Mouse (Mus musculus) neural tube, embryonic 15.5 days (tissue): ENCODE results near the gene Gas6. TPM values are rescaled to one million over a fixed set of nuclear protein-coding genes. Genes with fewer than 3 reads are reported as not detected.

Experiments used
- ATAC-seq: fragments of 200-750 bp; cut with Nextera tagmentation; 2 replicates; pipeline ENCODE4 v1.8.0; 2017; ENCODE audit warnings: mild to moderate bottlenecking, moderate TSS enrichment, moderate library complexity; ENCODE audit not compliant: low FRiP score
- H3K27ac ChIP-seq: fragments of 300-500 bp; sonication (generic); replicated peaks from 2 replicates; pipeline ENCODE4 v1.5.1; 2015; ENCODE audit warnings: mild to moderate bottlenecking, inconsistent platforms
- H3K27me3 ChIP-seq: fragments of 300-500 bp; sonication (generic); replicated peaks from 2 replicates; pipeline ENCODE4 v1.6.1; 2015; ENCODE audit warnings: inconsistent platforms
- H3K36me3 ChIP-seq: fragments of 300-500 bp; sonication (generic); 2 replicates; pipeline ENCODE4 v1.6.1; 2015; ENCODE audit warnings: inconsistent platforms
- H3K4me1 ChIP-seq: fragments of 300-500 bp; sonication (generic); 2 replicates; pipeline ENCODE4 v1.6.1; 2015; ENCODE audit warnings: inconsistent platforms
- H3K4me2 ChIP-seq: fragments of 300-500 bp; sonication (generic); 2 replicates; pipeline ENCODE4 v1.6.1; 2015; ENCODE audit warnings: inconsistent platforms, mild to moderate bottlenecking, moderate library complexity
- H3K4me3 ChIP-seq: fragments of 300-500 bp; sonication (generic); replicated peaks from 2 replicates; pipeline ENCODE4 v1.5.1; 2015; ENCODE audit warnings: mild to moderate bottlenecking, inconsistent platforms
- H3K9ac ChIP-seq: fragments of 300-500 bp; sonication (generic); replicated peaks from 2 replicates; pipeline ENCODE4 v1.6.1; 2015; ENCODE audit warnings: mild to moderate bottlenecking, inconsistent platforms
- H3K9me3 ChIP-seq: fragments of 300-500 bp; sonication (generic); replicated peaks from 2 replicates; pipeline ENCODE4 v1.6.1; 2016; ENCODE audit warnings: inconsistent platforms
- WGBS: fragments of 180-500 bp; shearing (Covaris S2); methylation state at CpG from one replicate; pipeline ENCODE4 v1.1.7; 2015; ENCODE audit warnings: mixed read lengths; 5-methylcytosine and 5-hydroxymethylcytosine counted together
- polyA plus RNA-seq: library from polyadenylated mRNA; unstranded; fragments of >200 nt; fragmentation: Nextera tagmentation; extraction: Ambion mirVana; gene quantifications from 2 replicates; pipeline ENCODE4 v1.2.1, GENCODE M21; 2015

Gas6 gene
- polyA plus RNA-seq, 1 experiment from 2014 or later, result 59.1 TPM

DNA sequence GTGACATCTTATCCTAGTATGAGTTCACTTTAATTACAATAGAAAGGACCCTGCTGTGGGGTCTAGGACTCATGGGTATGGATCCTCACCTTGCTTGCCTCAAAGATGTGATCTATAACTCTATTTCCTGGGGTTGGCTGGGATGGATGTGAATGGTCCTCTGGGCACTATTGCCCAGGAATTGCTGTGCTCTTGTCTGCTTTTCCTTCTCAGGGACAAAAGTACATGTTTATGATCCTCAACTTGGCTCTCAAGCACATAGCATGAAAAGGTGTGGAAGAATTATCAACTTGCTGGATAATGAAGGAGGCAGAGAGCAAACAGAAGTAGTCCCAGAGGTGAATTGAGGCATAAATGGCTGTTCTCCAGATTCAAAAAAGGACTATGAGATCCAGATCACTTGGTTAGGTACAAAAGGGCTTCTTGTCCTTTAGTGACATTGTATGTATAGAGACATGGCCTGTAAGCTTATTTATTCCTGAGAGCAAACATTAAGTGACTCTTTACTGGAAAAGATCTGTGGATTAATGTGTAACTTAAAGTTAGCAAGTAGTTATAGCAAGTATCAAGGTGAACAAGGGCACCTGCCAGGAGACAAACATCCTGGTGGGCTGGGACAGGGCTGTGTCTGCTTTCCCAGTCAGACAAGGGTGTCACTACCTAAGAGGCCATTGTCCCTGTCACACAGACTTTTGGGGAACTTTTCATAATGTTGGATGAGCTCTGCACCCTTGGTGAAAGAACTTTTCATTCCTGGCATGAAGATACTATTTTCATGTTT is 10.8 kb upstream of the Gas6 start:
- Histone ChIP-seq H3K4me1 (no peaks in the 10 kb centered on the region), H3K36me3 (no peaks in the 10 kb centered on the region), H3K9me3 (no peaks in the 10 kb centered on the region), H3K4me2 (no peak overlapping the region), H3K27me3 (no peaks in the 10 kb centered on the region), H3K27ac (no peak overlapping the region), H3K9ac (no peak overlapping the region), H3K4me3 (no peak overlapping the region)
- no peak for ATAC-seq

GRCm38 (mm10) chr8:13503936-13504606 is 9.8 kb upstream of the Gas6 start:
- no peak overlapping the region for H3K4me3 ChIP-seq
- H3K9me3 ChIP-seq, result no peaks in the 10 kb centered on the region
- WGBS, result 84% methylated on average over 8 of the region's 8 CpGs
- H3K27me3 ChIP-seq, result no peaks in the 10 kb centered on the region
- no peaks in the 10 kb centered on the region for H3K36me3 ChIP-seq
- no peak overlapping the region for H3K9ac ChIP-seq
- no peak overlapping the region for H3K27ac ChIP-seq
- no peaks in the 10 kb centered on the region for H3K4me1 ChIP-seq
- no peak for ATAC-seq
- H3K4me2 ChIP-seq, result no peak overlapping the region

DNA sequence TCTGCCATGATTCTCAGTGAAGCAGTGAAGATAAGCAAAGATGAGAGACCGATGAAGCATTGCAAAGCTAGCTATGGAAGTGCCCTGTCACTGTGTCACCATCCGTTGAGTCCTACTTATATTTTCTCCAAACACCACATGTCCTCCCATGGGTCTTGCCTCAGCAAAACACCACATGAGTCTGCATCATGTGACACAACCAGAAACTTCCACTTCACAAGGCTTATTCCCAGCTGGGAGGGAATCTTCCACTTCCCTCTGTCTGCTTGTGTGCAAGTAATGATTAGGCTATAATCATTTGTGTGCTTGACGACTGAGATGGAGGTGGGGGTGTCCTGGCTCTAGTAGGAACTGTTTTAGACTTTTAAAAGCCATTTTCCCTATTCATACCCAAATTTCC is 6.9 kb upstream of the Gas6 start:
- Histone ChIP-seq H3K4me3 (no peak overlapping the region), H3K9me3 (no peaks in the 10 kb centered on the region), H3K36me3 (no peaks in the 10 kb centered on the region), H3K9ac (no peak overlapping the region), H3K27ac (no peak overlapping the region), H3K4me1 (no peaks in the 10 kb centered on the region), H3K27me3 (no peaks in the 10 kb centered on the region), H3K4me2 (no peak overlapping the region)
- 77% methylated on average over 3 of the region's 3 CpGs for WGBS
- ATAC-seq, result no peak

DNA sequence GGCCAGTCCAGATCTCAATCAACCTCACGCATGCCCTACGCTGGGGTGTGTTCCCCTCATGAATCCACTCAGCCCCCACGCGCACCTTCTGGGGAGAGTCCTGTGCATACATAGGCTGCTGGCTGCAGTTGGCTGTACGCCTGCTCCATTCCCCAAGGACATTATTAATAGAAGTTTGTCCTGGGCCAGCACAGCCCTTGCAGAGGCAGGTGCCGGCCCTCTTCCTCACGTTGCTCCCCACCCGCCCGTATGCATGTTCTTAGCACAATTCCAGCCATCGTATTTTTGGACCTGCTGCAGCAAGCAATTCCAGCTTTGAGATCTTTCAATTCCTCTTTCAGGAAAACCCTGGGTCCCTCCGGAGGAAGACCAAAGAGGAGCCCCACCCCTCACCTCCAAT is 1.3 kb downstream of the Gas6 start:
- Histone ChIP-seq H3K4me1 (peaks cover 32% of the 10 kb centered on the region), H3K9me3 (no peaks in the 10 kb centered on the region), H3K27me3 (0 out of 2 replicates have a peak, but pooled peaks cover 17% of the 10 kb centered on the region), H3K4me2 (peak overlapping the region; percentile 80), H3K36me3 (no peaks in the 10 kb centered on the region), H3K4me3 (peak overlapping the region; percentile 56), H3K9ac (no peak overlapping the region), H3K27ac (no peak overlapping the region)
- 55% methylated on average over 11 of the region's 11 CpGs for WGBS
- ATAC-seq, result no peak

GRCm38 (mm10) chr8:13492198-13492995 is 1.9 kb downstream of the Gas6 start:
- H3K9ac ChIP-seq, result no peak overlapping the region
- peak overlapping the region; percentile 80 for H3K4me2 ChIP-seq
- ATAC-seq, result no peak
- peaks cover 32% of the 10 kb centered on the region for H3K4me1 ChIP-seq
- H3K9me3 ChIP-seq, result no peaks in the 10 kb centered on the region
- no peak overlapping the region for H3K27ac ChIP-seq
- H3K36me3 ChIP-seq, result no peaks in the 10 kb centered on the region
- no peak overlapping the region for H3K4me3 ChIP-seq
- 0 out of 2 replicates have a peak, but pooled peaks cover 17% of the 10 kb centered on the region for H3K27me3 ChIP-seq
- WGBS, result 55% methylated on average over 9 of the region's 9 CpGs

DNA sequence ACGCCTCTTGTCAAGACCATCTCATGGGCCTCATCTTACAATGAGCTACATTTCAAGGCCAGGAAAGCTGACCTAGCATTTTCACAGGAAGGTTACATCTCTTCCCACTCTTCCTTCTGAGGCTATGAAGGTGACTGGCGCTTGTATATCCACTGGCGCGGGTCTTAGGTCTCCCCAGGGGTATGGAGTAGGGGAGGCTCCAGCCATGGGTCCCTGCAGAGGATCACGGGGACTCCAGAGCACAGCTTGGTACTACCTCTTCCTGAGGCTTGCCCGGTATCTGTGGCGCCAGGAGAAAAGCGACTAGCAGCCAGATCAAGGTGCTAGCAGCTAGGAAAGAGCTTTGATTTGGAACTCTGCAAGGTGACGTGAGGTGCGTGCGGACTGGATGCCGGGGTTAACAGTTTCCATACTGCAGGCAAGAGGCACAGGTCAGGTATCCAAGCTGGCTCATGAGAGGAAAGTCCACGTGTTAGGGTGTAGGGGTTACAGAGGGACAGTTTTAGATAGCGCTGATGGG is 2.7 kb downstream of the Gas6 start:
- peaks cover 32% of the 10 kb centered on the region for H3K4me1 ChIP-seq
- no peaks in the 10 kb centered on the region for H3K9me3 ChIP-seq
- no peak overlapping the region for H3K27ac ChIP-seq
- no peak for ATAC-seq
- no peak overlapping the region for H3K4me3 ChIP-seq
- 0 out of 2 replicates have a peak, but pooled peaks cover 17% of the 10 kb centered on the region for H3K27me3 ChIP-seq
- no peaks in the 10 kb centered on the region for H3K36me3 ChIP-seq
- H3K4me2 ChIP-seq, result no peak overlapping the region
- H3K9ac ChIP-seq, result no peak overlapping the region
- 89% methylated on average over 14 of the region's 14 CpGs for WGBS

- H3K36me3 ChIP-seq, result no peaks in the 10 kb centered on the region
- ATAC-seq, result no peak
- no peak overlapping the region for H3K9ac ChIP-seq
- H3K4me2 ChIP-seq, result no peak overlapping the region
- H3K9me3 ChIP-seq, result no peaks in the 10 kb centered on the region
- H3K4me3 ChIP-seq, result no peak overlapping the region
- 0 out of 2 replicates have a peak, but pooled peaks cover 11% of the 10 kb centered on the region for H3K27me3 ChIP-seq
- H3K4me1 ChIP-seq, result peaks cover 32% of the 10 kb centered on the region
- no peak overlapping the region for H3K27ac ChIP-seq
- 42% methylated on average over 13 of the region's 13 CpGs for WGBS
These were observed 4.0 kb downstream of the Gas6 start for GRCm38 (mm10) chr8:13489986-13490910.

- no peak overlapping the region for H3K27ac ChIP-seq
- no peak overlapping the region for H3K4me3 ChIP-seq
- H3K4me1 ChIP-seq, result peaks cover 32% of the 10 kb centered on the region
- 0 out of 2 replicates have a peak, but pooled peaks cover 7% of the 10 kb centered on the region for H3K27me3 ChIP-seq
- H3K9ac ChIP-seq, result no peak overlapping the region
- 90% methylated on average over 3 of the region's 3 CpGs for WGBS
- H3K9me3 ChIP-seq, result no peaks in the 10 kb centered on the region
- peaks cover 4% of the 10 kb centered on the region; the same call in 1 of the 2 replicates for H3K36me3 ChIP-seq
- ATAC-seq, result no peak
- no peak overlapping the region for H3K4me2 ChIP-seq
These were observed 4.9 kb downstream of the Gas6 start for GRCm38 (mm10) chr8:13489351-13489750.

DNA sequence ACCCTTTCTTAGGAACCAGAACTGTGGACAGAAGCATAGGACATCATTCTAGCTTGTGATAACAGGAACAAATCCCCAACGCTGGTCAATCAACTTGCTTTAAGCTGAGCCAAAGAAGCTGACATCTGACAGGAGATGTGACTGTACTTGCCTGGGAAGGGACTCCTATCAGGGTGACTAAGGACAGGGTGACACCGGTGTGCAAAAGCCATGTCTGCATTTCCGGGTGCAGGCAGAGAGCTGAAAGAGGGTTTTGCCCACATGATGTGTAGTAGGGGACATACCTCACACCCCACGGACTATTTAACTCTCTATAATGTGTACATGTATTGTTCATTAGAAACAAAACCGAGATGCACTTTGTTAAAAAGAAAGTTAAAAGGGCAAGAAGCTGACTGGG is 11.1 kb downstream of the Gas6 start:
- Histone ChIP-seq H3K4me2 (no peak overlapping the region), H3K27ac (no peak overlapping the region), H3K4me1 (no peaks in the 10 kb centered on the region), H3K9me3 (no peaks in the 10 kb centered on the region), H3K27me3 (no peaks in the 10 kb centered on the region), H3K4me3 (no peak overlapping the region), H3K36me3 (peaks cover 23% of the 10 kb centered on the region), H3K9ac (no peak overlapping the region)
- ATAC-seq, result no peak
- 87% methylated on average over 5 of the region's 5 CpGs for WGBS

- 80% methylated on average over 2 of the region's 2 CpGs for WGBS
These were observed 12.0 kb downstream of the Gas6 start for GRCm38 (mm10) chr8:13482101-13482801.

More at GRCm38 (mm10) chr8:13482101-13482801, 12.0 kb downstream of the Gas6 start:
- no peak overlapping the region for H3K27ac ChIP-seq
- ATAC-seq, result no peak
- no peaks in the 10 kb centered on the region for H3K27me3 ChIP-seq
- peaks cover 29% of the 10 kb centered on the region for H3K36me3 ChIP-seq
- no peaks in the 10 kb centered on the region for H3K9me3 ChIP-seq
- no peaks in the 10 kb centered on the region for H3K4me1 ChIP-seq
- no peak overlapping the region for H3K4me2 ChIP-seq
- no peak overlapping the region for H3K9ac ChIP-seq
- H3K4me3 ChIP-seq, result no peak overlapping the region
